Mouse (Mus musculus) hindbrain, embryonic 11.5 days (tissue): ENCODE measurements around the gene Tex9. TPM values are rescaled to one million over a fixed set of nuclear protein-coding genes. Genes with fewer than 3 reads are reported as not detected.

Source experiments
- ATAC-seq: fragments of 200-750 bp; cut with Nextera tagmentation; 2 replicates; pipeline ENCODE4 v1.8.0; 2017; ENCODE audit warnings: mild to moderate bottlenecking, moderate TSS enrichment, moderate library complexity; ENCODE audit not compliant: low FRiP score
- DNase-seq: peaks from one replicate; pipeline ENCODE4 v3.0.0-alpha.2; 2015; ENCODE audit warnings: low spot score
- H3K27ac ChIP-seq: fragments of 300-500 bp; sonication (generic); 2 replicates; pipeline ENCODE4 v1.5.1; 2014; ENCODE audit warnings: mild to moderate bottlenecking, low read depth, low read length
- H3K27me3 ChIP-seq: fragments of 300-500 bp; sonication (generic); 2 replicates; pipeline ENCODE4 v1.6.1; 2014; ENCODE audit warnings: mild to moderate bottlenecking, low read length, moderate library complexity, mixed read lengths; ENCODE audit not compliant: control insufficient read depth, insufficient read depth
- H3K36me3 ChIP-seq: fragments of 300-500 bp; sonication (generic); 2 replicates; pipeline ENCODE4 v1.6.1; 2014; ENCODE audit warnings: mild to moderate bottlenecking, low read length, moderate library complexity, mixed read lengths; ENCODE audit not compliant: control insufficient read depth, insufficient read depth
- H3K4me1 ChIP-seq: fragments of 300-500 bp; sonication (generic); replicated peaks from 2 replicates; pipeline ENCODE4 v1.6.1; 2014; ENCODE audit warnings: low read length, mixed read lengths; ENCODE audit not compliant: control insufficient read depth, insufficient read depth
- H3K4me2 ChIP-seq: fragments of 300-500 bp; sonication (generic); replicated peaks from 2 replicates; pipeline ENCODE4 v1.6.1; 2014; ENCODE audit warnings: mild to moderate bottlenecking, low read depth, low read length
- H3K4me3 ChIP-seq: fragments of 300-500 bp; sonication (generic); 2 replicates; pipeline ENCODE4 v1.5.1; 2014; ENCODE audit warnings: low read depth, low read length
- H3K9ac ChIP-seq: fragments of 300-500 bp; sonication (generic); 2 replicates; pipeline ENCODE4 v1.6.1; 2014; ENCODE audit warnings: low read depth, low read length
- H3K9me3 ChIP-seq: fragments of 300-500 bp; sonication (generic); 2 replicates; pipeline ENCODE4 v1.6.1; 2016; ENCODE audit warnings: low read length; ENCODE audit not compliant: control insufficient read depth
- WGBS: fragments of 180-500 bp; shearing (Covaris S2); extraction: QIAGEN DNeasy Blood & Tissue Kit; methylation state at CpG from one replicate; pipeline ENCODE4 v1.1.7; 2014; 5-methylcytosine and 5-hydroxymethylcytosine counted together
- polyA plus RNA-seq: library from polyadenylated mRNA; unstranded; fragments of >200 nt; fragmentation: Nextera tagmentation; extraction: Ambion mirVana; gene quantifications from 2 replicates; pipeline ENCODE4 v1.2.1, GENCODE M21; 2014

Gene Tex9
- polyA plus RNA-seq, 1 experiment from 2014 or later = 75.3 TPM

GRCm38 (mm10) chr9:72468616-72469015, 23.4 kb downstream of the Tex9 start:
- WGBS = 89% methylated on average over 10 of the region's 10 CpGs
- Histone ChIP-seq H3K27me3 (no peaks in the 10 kb centered on the region), H3K4me3 (no peak overlapping the region), H3K9ac (no peak overlapping the region), H3K27ac (no peak overlapping the region), H3K9me3 (no peaks in the 10 kb centered on the region), H3K4me1 (no peaks in the 10 kb centered on the region), H3K36me3 (no peaks in the 10 kb centered on the region), H3K4me2 (no peak overlapping the region)
- ATAC-seq (no peak), DNase-seq (no peak)

DNA sequence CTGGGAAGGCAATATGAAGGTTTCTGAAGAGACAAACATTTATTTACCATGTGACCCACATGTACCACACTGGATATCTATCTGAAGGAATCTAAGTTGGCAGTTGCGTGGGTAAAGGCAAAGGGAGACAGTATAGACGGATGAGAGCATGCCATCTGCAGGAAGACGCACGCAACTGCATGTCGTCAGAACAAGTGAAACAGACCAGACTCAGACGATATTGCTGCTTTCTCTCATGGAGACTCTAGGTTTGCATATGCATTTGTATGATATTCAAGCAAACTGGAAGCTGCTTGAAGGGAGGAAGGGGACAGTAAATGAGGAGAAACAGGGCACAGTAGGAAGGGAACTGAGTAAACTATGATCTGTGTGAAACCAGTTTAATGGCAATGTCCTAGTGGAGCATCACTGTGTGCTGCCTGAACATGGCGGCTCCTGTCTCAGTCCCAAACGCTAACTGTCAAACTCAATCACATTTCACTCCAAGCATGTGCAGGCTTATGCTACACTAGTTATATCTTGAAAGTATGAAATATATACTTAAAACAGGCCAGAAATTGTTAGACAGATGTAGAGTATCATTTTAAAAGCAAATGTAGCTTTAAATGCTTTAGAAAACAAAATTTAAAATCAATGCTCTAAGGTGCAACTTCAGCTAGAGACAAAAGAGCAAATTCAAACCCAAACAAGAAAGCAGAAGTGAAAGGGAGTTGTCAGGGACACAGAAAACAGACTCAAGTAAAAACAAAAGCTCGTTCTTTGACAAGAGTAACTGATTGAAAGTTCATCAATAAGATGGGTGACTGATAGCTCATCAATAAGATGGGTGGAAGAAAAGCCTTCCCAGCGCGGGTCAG, 24.2 kb downstream of the Tex9 start:
- Histone ChIP-seq H3K27me3 (no peaks in the 10 kb centered on the region), H3K4me3 (no peak overlapping the region), H3K36me3 (no peaks in the 10 kb centered on the region), H3K27ac (no peak overlapping the region), H3K4me2 (no peak overlapping the region), H3K4me1 (no peaks in the 10 kb centered on the region), H3K9ac (no peak overlapping the region), H3K9me3 (no peaks in the 10 kb centered on the region)
- ATAC-seq (no peak), DNase-seq (peak; percentile 44)
- 60% methylated on average over 11 of the region's 11 CpGs for WGBS

GRCm38 (mm10) chr9:72465754-72466181, 26.2 kb downstream of the Tex9 start:
- H3K27me3 ChIP-seq = no peaks in the 10 kb centered on the region
- ATAC-seq = no peak
- H3K9ac ChIP-seq = no peak overlapping the region
- no peaks in the 10 kb centered on the region for H3K9me3 ChIP-seq
- no peak overlapping the region for H3K27ac ChIP-seq
- 89% methylated on average over 4 of the region's 4 CpGs for WGBS
- H3K4me2 ChIP-seq = no peak overlapping the region
- H3K36me3 ChIP-seq = no peaks in the 10 kb centered on the region
- DNase-seq = no peak
- no peaks in the 10 kb centered on the region for H3K4me1 ChIP-seq
- no peak overlapping the region for H3K4me3 ChIP-seq

- no peak for DNase-seq
- WGBS = 86% methylated on average over 1 of the region's 1 CpGs
- Histone ChIP-seq H3K9ac (no peak overlapping the region), H3K9me3 (no peaks in the 10 kb centered on the region), H3K4me1 (no peaks in the 10 kb centered on the region), H3K27ac (no peak overlapping the region), H3K36me3 (no peaks in the 10 kb centered on the region), H3K4me2 (no peak overlapping the region), H3K4me3 (no peak overlapping the region), H3K27me3 (no peaks in the 10 kb centered on the region)
- no peak for ATAC-seq
Observed at GRCm38 (mm10) chr9:72464806-72465205, 27.2 kb downstream of the Tex9 start.

DNA sequence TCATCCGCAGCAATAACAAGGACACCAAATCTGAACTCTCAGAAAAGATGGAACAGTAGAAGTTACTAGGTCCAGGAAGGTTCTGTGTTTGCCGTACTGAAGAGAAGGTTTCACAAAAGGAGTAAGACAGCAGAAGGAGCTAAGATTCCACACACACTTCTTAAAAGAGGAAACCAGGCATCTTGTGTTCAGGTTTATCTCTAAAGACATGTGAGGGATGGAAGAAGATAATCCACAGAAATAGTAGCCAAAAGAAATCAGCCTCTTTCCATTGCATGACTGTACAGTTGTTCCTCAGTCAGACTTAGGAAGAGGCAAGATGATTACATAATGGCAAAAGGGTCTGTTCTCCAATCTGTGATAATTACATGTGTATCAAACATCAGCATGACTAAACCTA, 29.6 kb downstream of the Tex9 start:
- Histone ChIP-seq H3K4me1 (no peaks in the 10 kb centered on the region), H3K9me3 (no peaks in the 10 kb centered on the region), H3K27ac (no peak overlapping the region), H3K27me3 (no peaks in the 10 kb centered on the region), H3K9ac (no peak overlapping the region), H3K36me3 (no peaks in the 10 kb centered on the region), H3K4me2 (no peak overlapping the region), H3K4me3 (no peak overlapping the region)
- ATAC-seq (no peak), DNase-seq (no peak)
- WGBS = 88% methylated on average over 2 of the region's 2 CpGs

DNA sequence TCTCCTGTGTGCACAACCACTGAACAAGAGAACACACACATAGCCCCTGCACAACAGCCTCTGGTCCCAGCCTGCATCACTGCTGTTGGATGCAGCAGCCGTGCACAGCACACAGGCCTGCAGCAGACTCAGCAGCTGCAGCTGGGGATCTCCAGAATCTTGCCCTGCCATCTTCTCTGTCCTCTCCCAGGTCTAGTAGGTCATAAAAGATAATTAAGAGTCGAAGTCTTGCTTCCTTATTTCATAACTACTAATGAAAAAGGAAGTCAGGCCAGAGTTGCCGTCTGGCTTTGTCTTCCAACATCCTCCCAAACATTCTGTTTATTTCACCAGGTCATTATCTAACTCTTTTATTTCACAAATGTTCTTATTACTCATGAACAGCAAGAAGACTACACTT, 31.2 kb downstream of the Tex9 start:
- H3K27ac ChIP-seq = no peak overlapping the region
- 89% methylated on average over 3 of the region's 3 CpGs for WGBS
- no peak overlapping the region for H3K9ac ChIP-seq
- no peaks in the 10 kb centered on the region for H3K4me1 ChIP-seq
- H3K27me3 ChIP-seq = no peaks in the 10 kb centered on the region
- no peak overlapping the region for H3K4me3 ChIP-seq
- ATAC-seq = no peak
- no peaks in the 10 kb centered on the region for H3K36me3 ChIP-seq
- H3K4me2 ChIP-seq = no peak overlapping the region
- H3K9me3 ChIP-seq = no peaks in the 10 kb centered on the region
- DNase-seq = no peak

GRCm38 (mm10) chr9:72459703-72460102, 32.3 kb downstream of the Tex9 start:
- Histone ChIP-seq H3K36me3 (no peaks in the 10 kb centered on the region), H3K9me3 (no peaks in the 10 kb centered on the region), H3K4me1 (no peaks in the 10 kb centered on the region), H3K27me3 (no peaks in the 10 kb centered on the region), H3K27ac (no peak overlapping the region), H3K9ac (no peak overlapping the region), H3K4me2 (no peak overlapping the region), H3K4me3 (no peak overlapping the region)
- 92% methylated on average over 3 of the region's 3 CpGs for WGBS
- DNase-seq (no peak), ATAC-seq (no peak)

DNA sequence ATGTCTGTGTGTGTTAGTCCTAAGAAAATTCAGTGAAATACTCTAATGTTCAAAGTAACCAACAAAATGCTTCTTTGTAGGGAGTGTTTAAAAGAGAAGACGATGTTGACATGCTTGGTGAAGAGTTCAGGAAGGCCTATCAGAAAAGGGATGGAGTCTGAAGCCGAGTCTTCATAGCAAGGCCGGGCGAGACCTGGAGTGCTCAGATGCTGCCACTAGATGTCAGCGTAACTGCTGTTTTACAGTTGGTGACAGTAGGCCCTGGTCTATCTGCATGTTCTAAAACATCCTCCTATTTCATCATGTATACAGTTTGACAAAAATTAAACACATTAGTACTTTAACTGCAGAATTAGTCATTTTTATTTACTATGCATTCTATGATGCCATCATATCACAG, 33.8 kb downstream of the Tex9 start:
- no peak overlapping the region for H3K27ac ChIP-seq
- H3K9ac ChIP-seq = no peak overlapping the region
- DNase-seq = peak; percentile 74
- H3K4me1 ChIP-seq = no peaks in the 10 kb centered on the region
- H3K4me3 ChIP-seq = no peak overlapping the region
- no peaks in the 10 kb centered on the region for H3K27me3 ChIP-seq
- no peak overlapping the region for H3K4me2 ChIP-seq
- no peak for ATAC-seq
- 28% methylated on average over 5 of the region's 5 CpGs for WGBS
- no peaks in the 10 kb centered on the region for H3K9me3 ChIP-seq
- H3K36me3 ChIP-seq = no peaks in the 10 kb centered on the region

DNA sequence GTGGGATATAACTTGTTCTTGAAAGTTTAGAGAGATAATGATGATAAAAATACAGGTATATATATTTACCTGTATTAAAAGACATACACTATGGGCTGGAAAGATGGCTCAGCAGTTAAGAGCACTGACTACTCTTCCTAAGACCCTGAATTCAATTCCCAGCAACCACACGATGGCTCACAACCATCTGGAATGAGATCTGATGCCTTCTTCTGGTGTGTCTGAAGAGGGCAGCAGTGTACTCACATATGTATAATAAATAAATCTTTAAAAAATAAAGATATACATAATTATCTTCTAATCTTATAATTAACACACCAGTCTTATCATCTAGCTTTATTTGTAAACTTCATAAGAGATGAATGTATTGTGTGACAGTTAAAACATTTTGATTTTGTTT, 35.6 kb downstream of the Tex9 start:
- Histone ChIP-seq H3K4me2 (no peak overlapping the region), H3K36me3 (peaks cover 4% of the 10 kb centered on the region; the same call in 1 of the 2 replicates), H3K4me3 (no peak overlapping the region), H3K27ac (no peak overlapping the region), H3K27me3 (no peaks in the 10 kb centered on the region), H3K4me1 (no peaks in the 10 kb centered on the region), H3K9me3 (no peaks in the 10 kb centered on the region), H3K9ac (no peak overlapping the region)
- WGBS = 41% methylated on average over 1 of the region's 1 CpGs
- ATAC-seq (no peak), DNase-seq (no peak)
